Mouse (Mus musculus) heart, adult 11 months (tissue): Measurements from ENCODE around the gene Polr2b.

Experiments used
- DNase-seq: peaks from one replicate; pipeline ENCODE4 v3.0.0; 2022

Polr2b gene

GRCm38 (mm10) chr5:77393094-77393619 lies 83.2 kb downstream of the Polr2b start:
- DNase-seq: peak; percentile 96

DNA sequence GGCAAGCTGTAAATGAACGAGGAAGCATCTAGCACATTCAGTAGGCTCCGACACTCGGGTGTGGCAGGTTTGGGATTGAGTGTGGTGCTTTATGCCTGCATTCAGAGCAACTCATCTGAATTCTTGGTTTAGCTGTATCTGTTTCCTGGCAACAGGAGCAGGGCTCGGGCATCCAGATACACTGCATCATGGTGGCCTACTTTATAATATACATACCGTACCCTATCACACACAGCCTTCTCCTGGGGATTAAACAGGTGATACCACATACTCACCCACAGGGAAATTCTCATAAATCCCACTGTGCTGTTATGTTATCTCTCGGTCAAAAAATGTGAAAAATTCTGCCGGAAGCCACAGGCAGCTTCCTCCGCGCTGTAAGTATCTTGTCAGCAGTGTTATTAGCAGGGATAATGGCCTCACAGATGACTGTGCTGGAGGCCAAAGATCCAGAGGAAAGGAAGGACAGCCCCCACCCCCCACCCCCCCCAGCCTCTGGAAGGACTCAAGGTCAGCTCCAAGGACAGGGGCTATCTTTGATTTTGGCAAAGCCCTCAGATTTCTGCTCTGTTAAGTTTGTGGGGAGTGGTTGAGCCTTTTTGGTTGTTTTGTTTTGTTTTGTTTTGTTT lies 84.2 kb downstream of the Polr2b start:
- DNase-seq: peak; percentile 83

DNA sequence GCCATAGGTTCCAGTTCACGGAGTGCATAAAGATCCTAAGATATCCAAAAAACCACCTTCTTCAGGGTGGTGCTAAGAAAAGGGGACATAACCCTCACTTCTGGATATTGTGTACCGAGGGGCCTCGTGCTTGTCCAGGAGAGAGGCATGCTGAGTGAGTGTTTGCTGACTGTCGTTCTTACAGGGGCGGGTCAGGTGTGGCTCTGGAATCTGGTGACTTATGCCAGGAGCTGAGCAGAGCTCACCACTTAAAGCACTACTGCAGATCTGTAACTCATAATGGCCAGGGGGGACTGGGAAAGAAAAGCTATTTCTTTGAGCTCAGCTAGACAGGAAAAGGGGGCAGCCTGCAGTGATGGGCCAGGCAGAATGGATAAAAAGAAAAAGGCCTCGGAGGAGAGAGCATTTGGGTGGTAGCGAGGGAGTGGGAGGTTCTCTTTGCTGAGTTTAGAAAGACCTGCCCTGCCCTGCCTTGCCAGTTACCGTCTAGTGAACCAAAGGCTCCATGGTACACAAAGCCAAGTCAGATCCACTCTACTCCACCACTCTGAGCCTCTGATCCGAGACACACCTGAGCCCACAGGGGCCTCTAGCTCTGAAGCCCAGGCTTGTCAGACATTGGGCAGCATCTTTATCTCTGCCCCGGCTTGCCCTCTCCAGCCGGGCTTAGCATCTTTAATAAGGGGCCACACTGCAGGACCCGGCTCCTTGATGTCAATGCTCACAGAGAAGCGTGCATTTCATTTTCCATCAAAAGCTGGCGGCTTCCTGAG lies 88.5 kb downstream of the Polr2b start:
- DNase-seq: peak; percentile 88
